Mouse (Mus musculus) forebrain, embryonic 16.5 days (tissue): ENCODE results near the gene Aff1. TPM values are rescaled to one million over a fixed set of nuclear protein-coding genes. Genes with fewer than 3 reads are reported as not detected.
A peak's percentile ranks its signal among the peaks of the same experiment; 100 is the strongest.

ENCODE experiments used
- ATAC-seq: fragments of 200-750 bp; cut with Nextera tagmentation; 2 replicates; pipeline ENCODE4 v1.8.0; 2017; ENCODE audit warnings: mild to moderate bottlenecking, moderate library complexity
- H3K27ac ChIP-seq: fragments of 300-500 bp; sonication (generic); 2 replicates; pipeline ENCODE4 v1.5.1; 2014; ENCODE audit warnings: low read length, control low read depth
- H3K27me3 ChIP-seq: fragments of 300-500 bp; sonication (generic); replicated peaks from 2 replicates; pipeline ENCODE4 v1.6.1; 2014; ENCODE audit warnings: low read length; ENCODE audit not compliant: control insufficient read depth, insufficient read depth
- H3K36me3 ChIP-seq: fragments of 300-500 bp; sonication (generic); 2 replicates; pipeline ENCODE4 v1.6.1; 2014; ENCODE audit not compliant: control insufficient read depth, insufficient read depth
- H3K4me1 ChIP-seq: fragments of 300-500 bp; sonication (generic); replicated peaks from 2 replicates; pipeline ENCODE4 v1.6.1; 2014; ENCODE audit warnings: low read length; ENCODE audit not compliant: control insufficient read depth, insufficient read depth
- H3K4me2 ChIP-seq: fragments of 300-500 bp; sonication (generic); 2 replicates; pipeline ENCODE4 v1.6.1; 2014; ENCODE audit warnings: mild to moderate bottlenecking, low read length, control low read depth
- H3K4me3 ChIP-seq: fragments of 300-500 bp; sonication (generic); replicated peaks from 2 replicates; pipeline ENCODE4 v1.5.1; 2014; ENCODE audit warnings: mild to moderate bottlenecking, low read length, control low read depth
- H3K9ac ChIP-seq: fragments of 300-500 bp; sonication (generic); replicated peaks from 2 replicates; pipeline ENCODE4 v1.6.1; 2014; ENCODE audit warnings: low read depth, low read length, control low read depth
- H3K9me3 ChIP-seq: fragments of 300-500 bp; sonication (generic); 2 replicates; pipeline ENCODE4 v1.6.1; 2016; ENCODE audit warnings: low read length; ENCODE audit not compliant: control insufficient read depth
- WGBS: fragments of 180-500 bp; shearing (Covaris S2); extraction: QIAGEN DNeasy Blood & Tissue Kit; methylation state at CpG from one replicate; pipeline ENCODE4 v1.1.7; 2014; 5-methylcytosine and 5-hydroxymethylcytosine counted together
- polyA plus RNA-seq: library from polyadenylated mRNA; unstranded; fragments of >200 nt; fragmentation: Nextera tagmentation; extraction: Ambion mirVana; gene quantifications from 2 replicates; pipeline ENCODE4 v1.2.1, GENCODE M21; 2015

The Aff1 gene
- polyA plus RNA-seq, 1 experiment from 2014 or later, result 1.5 TPM

- Histone ChIP-seq H3K4me1 (peaks cover 30% of the 10 kb centered on the region), H3K4me2 (peak overlapping the region; percentile 63), H3K27me3 (no peaks in the 10 kb centered on the region), H3K27ac (peak overlapping the region; percentile 25; the same call in 1 of the 2 replicates), H3K9ac (peak overlapping the region; percentile 35; the same call in 1 of the 2 replicates), H3K9me3 (no peaks in the 10 kb centered on the region), H3K4me3 (peak overlapping the region; percentile 33), H3K36me3 (no peaks in the 10 kb centered on the region)
- 2% methylated on average over 17 of the region's 17 CpGs for WGBS
- peak; percentile 89 for ATAC-seq
Measured at GRCm38 (mm10) chr5:103778314-103779117, 86.3 kb downstream of the Aff1 start.

- H3K27ac ChIP-seq, result no peak overlapping the region
- H3K9me3 ChIP-seq, result no peaks in the 10 kb centered on the region
- no peaks in the 10 kb centered on the region for H3K27me3 ChIP-seq
- no peaks in the 10 kb centered on the region for H3K36me3 ChIP-seq
- peaks cover 27% of the 10 kb centered on the region for H3K4me1 ChIP-seq
- ATAC-seq, result no peak
- 22% methylated on average over 10 of the region's 10 CpGs for WGBS
- H3K4me2 ChIP-seq, result no peak overlapping the region
- H3K4me3 ChIP-seq, result no peak overlapping the region
- H3K9ac ChIP-seq, result no peak overlapping the region
Measured at GRCm38 (mm10) chr5:103779836-103780235, 87.7 kb downstream of the Aff1 start.

- 26% methylated on average over 6 of the region's 6 CpGs for WGBS
Measured at GRCm38 (mm10) chr5:103780266-103780665, 88.1 kb downstream of the Aff1 start.

GRCm38 (mm10) chr5:103780836-103781235, 88.7 kb downstream of the Aff1 start:
- WGBS, result 75% methylated on average over 6 of the region's 6 CpGs
- no peak overlapping the region for H3K9ac ChIP-seq
- no peaks in the 10 kb centered on the region for H3K36me3 ChIP-seq
- peaks cover 25% of the 10 kb centered on the region for H3K4me1 ChIP-seq
- ATAC-seq, result no peak
- H3K9me3 ChIP-seq, result no peaks in the 10 kb centered on the region
- H3K4me3 ChIP-seq, result no peak overlapping the region
- H3K4me2 ChIP-seq, result no peak overlapping the region
- no peak overlapping the region for H3K27ac ChIP-seq
- no peaks in the 10 kb centered on the region for H3K27me3 ChIP-seq

More at GRCm38 (mm10) chr5:103780266-103780665, 88.1 kb downstream of the Aff1 start:
- ATAC-seq, result no peak
- Histone ChIP-seq H3K36me3 (no peaks in the 10 kb centered on the region), H3K9ac (no peak overlapping the region), H3K4me1 (peaks cover 25% of the 10 kb centered on the region), H3K4me2 (no peak overlapping the region), H3K27me3 (no peaks in the 10 kb centered on the region), H3K27ac (no peak overlapping the region), H3K4me3 (no peak overlapping the region), H3K9me3 (no peaks in the 10 kb centered on the region)

- Histone ChIP-seq H3K4me2 (no peak overlapping the region), H3K27me3 (no peaks in the 10 kb centered on the region), H3K36me3 (no peaks in the 10 kb centered on the region), H3K27ac (no peak overlapping the region), H3K9me3 (no peaks in the 10 kb centered on the region), H3K4me1 (peaks cover 19% of the 10 kb centered on the region), H3K9ac (no peak overlapping the region), H3K4me3 (no peak overlapping the region)
- no peak for ATAC-seq
- 90% methylated on average over 11 of the region's 11 CpGs for WGBS
Measured at GRCm38 (mm10) chr5:103783086-103783668, 91.0 kb downstream of the Aff1 start.

- Histone ChIP-seq H3K4me3 (no peak overlapping the region), H3K4me2 (no peak overlapping the region), H3K9ac (no peak overlapping the region), H3K36me3 (no peaks in the 10 kb centered on the region), H3K9me3 (no peaks in the 10 kb centered on the region), H3K27me3 (no peaks in the 10 kb centered on the region), H3K4me1 (peaks cover 17% of the 10 kb centered on the region), H3K27ac (no peak overlapping the region)
- ATAC-seq, result no peak
- WGBS, result 76% methylated on average over 10 of the region's 10 CpGs
Measured at GRCm38 (mm10) chr5:103786096-103786495, 93.9 kb downstream of the Aff1 start.

- 37% methylated on average over 6 of the region's 6 CpGs for WGBS
Measured at GRCm38 (mm10) chr5:103788476-103788875, 96.3 kb downstream of the Aff1 start.

GRCm38 (mm10) chr5:103788976-103789375, 96.8 kb downstream of the Aff1 start:
- no peaks in the 10 kb centered on the region for H3K27me3 ChIP-seq
- H3K27ac ChIP-seq, result peak overlapping the region; percentile 45
- H3K4me2 ChIP-seq, result no peak overlapping the region
- 27% methylated on average over 2 of the region's 2 CpGs for WGBS
- peak; percentile 74 for ATAC-seq
- no peak overlapping the region for H3K9ac ChIP-seq
- no peaks in the 10 kb centered on the region for H3K36me3 ChIP-seq
- H3K9me3 ChIP-seq, result no peaks in the 10 kb centered on the region
- peaks cover 17% of the 10 kb centered on the region for H3K4me1 ChIP-seq
- no peak overlapping the region for H3K4me3 ChIP-seq

More at GRCm38 (mm10) chr5:103788476-103788875, 96.3 kb downstream of the Aff1 start:
- ATAC-seq, result no peak
- H3K4me1 ChIP-seq, result peaks cover 17% of the 10 kb centered on the region
- no peaks in the 10 kb centered on the region for H3K9me3 ChIP-seq
- H3K4me2 ChIP-seq, result no peak overlapping the region
- no peak overlapping the region for H3K9ac ChIP-seq
- no peaks in the 10 kb centered on the region for H3K36me3 ChIP-seq
- H3K27ac ChIP-seq, result no peak overlapping the region
- no peaks in the 10 kb centered on the region for H3K27me3 ChIP-seq
- H3K4me3 ChIP-seq, result no peak overlapping the region

GRCm38 (mm10) chr5:103789619-103790116, 97.5 kb downstream of the Aff1 start:
- no peaks in the 10 kb centered on the region for H3K36me3 ChIP-seq
- H3K4me3 ChIP-seq, result no peak overlapping the region
- H3K9ac ChIP-seq, result no peak overlapping the region
- no peaks in the 10 kb centered on the region for H3K9me3 ChIP-seq
- H3K4me2 ChIP-seq, result no peak overlapping the region
- no peaks in the 10 kb centered on the region for H3K27me3 ChIP-seq
- ATAC-seq, result peak; percentile 86
- H3K4me1 ChIP-seq, result peaks cover 17% of the 10 kb centered on the region
- H3K27ac ChIP-seq, result peak overlapping the region; percentile 45
- WGBS, result 55% methylated on average over 9 of the region's 9 CpGs
